Mouse (Mus musculus) spleen, adult 2 months (tissue): ENCODE results near the gene 1110051M20Rik. TPM values are rescaled to one million over a fixed set of nuclear protein-coding genes. Genes with fewer than 3 reads are reported as not detected.

Source experiments
- DNase-seq, 2 experiments: peaks; one replicate each; pipeline versions ENCODE4 v3.0.0 to v3.0.0-alpha.2; 2012 to 2021; ENCODE audit warnings: low spot score in 2 of 2, low read depth in 1 of 2
- H3K27ac ChIP-seq: fragments of 200-500 bp; 2 replicates; pipeline ENCODE4 v1.5.1; 2012; ENCODE audit warnings: low read length, inconsistent platforms; ENCODE audit not compliant: insufficient read depth
- H3K27me3 ChIP-seq: fragments of 200-500 bp; 2 replicates; pipeline ENCODE4 v1.6.1; 2012; ENCODE audit warnings: mild to moderate bottlenecking, moderate library complexity, low read length, inconsistent platforms; ENCODE audit not compliant: control insufficient read depth, insufficient read depth
- H3K36me3 ChIP-seq: fragments of 200-500 bp; 2 replicates; pipeline ENCODE4 v1.6.1; 2012; ENCODE audit warnings: mild to moderate bottlenecking, low read length, inconsistent platforms; ENCODE audit not compliant: control insufficient read depth, insufficient read depth
- H3K4me1 ChIP-seq: fragments of 200-500 bp; 2 replicates; pipeline ENCODE4 v1.6.1; 2011; ENCODE audit warnings: inconsistent platforms; ENCODE audit not compliant: control insufficient read depth, insufficient read depth, insufficient read length
- H3K4me3 ChIP-seq: fragments of 200-500 bp; 2 replicates; pipeline ENCODE4 v1.5.1; 2011; ENCODE audit warnings: mild to moderate bottlenecking, inconsistent platforms; ENCODE audit not compliant: insufficient read depth, insufficient read length; ENCODE audit errors: extremely low read depth
- CTCF ChIP-seq: fragments of 200-500 bp; IDR thresholded peaks from 2 replicates; pipeline ENCODE4 v1.5.1; 2011; ENCODE audit warnings: mild to moderate bottlenecking, inconsistent platforms; ENCODE audit not compliant: insufficient read depth, insufficient read length, insufficient replicate concordance; ENCODE audit errors: extremely low read depth
- POLR2A ChIP-seq: fragments of 200-500 bp; IDR thresholded peaks from 2 replicates; pipeline ENCODE4 v1.6.1; 2011; ENCODE audit warnings: low read depth, low read length, inconsistent platforms
- WGBS: fragments of 180-500 bp; shearing (Covaris S2); methylation state at CpG from one replicate; pipeline ENCODE4 v1.1.7; 2018; 5-methylcytosine and 5-hydroxymethylcytosine counted together
- polyA plus RNA-seq: library from polyadenylated mRNA; depleted of rRNA; stranded (reverse); fragments of >200 nt; gene quantifications from 2 replicates; pipeline ENCODE4 v1.2.3, GENCODE M21; 2012

The 1110051M20Rik gene
- polyA plus RNA-seq, 1 experiment, result 5.6 TPM

DNA sequence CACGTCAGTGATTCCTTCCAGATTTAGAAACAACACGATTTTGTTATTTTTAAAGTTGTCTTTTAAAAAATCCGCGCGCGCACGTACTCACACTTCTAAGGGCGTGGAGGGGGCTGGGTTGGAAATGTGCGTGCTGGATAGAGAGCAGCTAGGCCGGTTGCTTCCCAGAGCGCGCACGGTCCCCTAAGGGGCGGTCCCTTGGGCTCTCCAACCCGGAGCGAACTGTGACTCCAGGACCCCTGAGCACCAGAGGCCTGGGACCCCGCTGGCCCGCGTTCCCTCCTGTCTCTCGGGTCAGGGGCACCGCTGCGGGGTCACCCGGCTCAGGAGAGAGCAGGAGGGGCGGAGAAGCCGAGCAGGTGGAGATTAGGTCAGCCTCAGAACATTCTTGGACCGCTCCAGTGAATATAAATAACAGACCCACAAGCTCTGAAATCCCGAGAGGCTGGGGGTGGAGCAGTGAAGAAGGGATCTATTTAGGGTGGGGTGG is 188.8 kb downstream of the 1110051M20Rik start, which contains the start of gene Pacsin3:
Gene Pacsin3 (plus strand): TSS at position 294 of the 490 bp plus-strand sequence.
- DNase-seq, result no peak
- Histone ChIP-seq H3K36me3 (no peaks in the 10 kb centered on the region), H3K4me3 (peak within 1 kb of the TSS; percentile 61), H3K27ac (no peak within 1 kb of the TSS), H3K27me3 (peaks cover 22% of the 10 kb centered on the region), H3K4me1 (peaks cover 5% of the 10 kb centered on the region)
- TF ChIP-seq CTCF, result no peak
- TF ChIP-seq POLR2A, result no peak
- WGBS, result 6% methylated on average over 27 of the region's 27 CpGs

DNA sequence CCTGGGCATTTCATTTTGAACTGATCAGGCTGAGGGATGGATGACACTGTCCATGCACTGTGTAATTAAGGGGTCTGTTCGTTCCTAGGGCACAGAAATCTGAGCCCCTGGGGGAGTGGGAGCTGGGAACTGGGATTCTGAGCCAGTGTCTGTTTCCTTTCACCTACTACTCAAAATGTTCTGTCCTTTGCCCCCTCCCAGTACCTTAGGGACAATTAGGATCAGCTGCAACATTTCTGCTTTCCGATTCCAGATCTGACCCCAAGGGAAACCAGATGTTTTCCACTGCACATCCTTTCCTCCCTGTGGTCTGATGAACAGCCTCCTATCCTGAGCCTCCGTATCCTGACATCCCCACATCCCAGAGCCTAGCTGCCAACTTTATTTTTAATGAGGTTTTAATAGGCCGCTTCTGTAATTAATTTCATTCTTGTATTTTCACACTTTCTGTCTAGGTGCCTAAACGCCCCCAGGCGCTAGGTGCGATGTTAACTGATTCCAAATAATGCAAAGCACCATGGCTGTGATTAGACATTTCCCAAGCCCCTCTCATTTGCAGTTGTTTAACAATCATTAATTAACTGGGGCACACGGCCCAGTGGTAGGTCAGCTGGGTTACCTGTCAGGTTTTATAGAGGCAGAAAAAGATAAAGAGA is 189.7 kb downstream of the 1110051M20Rik start:
- H3K4me3 ChIP-seq, result no peak overlapping the region
- peaks cover 5% of the 10 kb centered on the region for H3K4me1 ChIP-seq
- no peak overlapping the region for H3K27ac ChIP-seq
- peaks cover 22% of the 10 kb centered on the region for H3K27me3 ChIP-seq
- no peaks in the 10 kb centered on the region for H3K36me3 ChIP-seq
- TF ChIP-seq POLR2A, result no peak
- TF ChIP-seq CTCF, result no peak
- 58% methylated on average over 8 of the region's 8 CpGs for WGBS
- no peak for DNase-seq

DNA sequence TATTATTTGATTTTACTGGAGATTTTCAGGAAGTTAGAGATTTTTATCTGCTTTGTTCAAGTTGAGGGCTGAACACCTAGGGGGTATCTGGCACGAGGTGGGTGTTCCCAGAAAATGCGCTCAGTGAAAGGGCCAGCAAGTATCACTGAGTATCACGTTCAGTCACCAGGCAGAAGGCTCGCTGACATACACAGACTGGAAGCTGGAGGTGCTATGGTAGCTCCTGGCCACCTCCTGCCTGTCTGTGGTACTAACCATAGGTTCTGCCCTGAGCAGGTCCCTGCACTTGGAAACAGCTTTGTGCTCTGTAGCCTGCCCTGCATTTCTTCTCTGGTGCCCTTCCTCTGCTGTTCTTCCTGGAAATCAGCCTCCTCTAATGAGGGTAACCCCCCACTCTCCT is 192.0 kb downstream of the 1110051M20Rik start:
- H3K4me3 ChIP-seq, result no peak overlapping the region
- TF ChIP-seq POLR2A, result no peak
- no peak for TF ChIP-seq CTCF
- H3K36me3 ChIP-seq, result no peaks in the 10 kb centered on the region
- no peak for DNase-seq
- WGBS, result 61% methylated on average over 4 of the region's 4 CpGs
- no peak overlapping the region for H3K27ac ChIP-seq
- peaks cover 15% of the 10 kb centered on the region for H3K27me3 ChIP-seq
- H3K4me1 ChIP-seq, result peaks cover 5% of the 10 kb centered on the region

DNA sequence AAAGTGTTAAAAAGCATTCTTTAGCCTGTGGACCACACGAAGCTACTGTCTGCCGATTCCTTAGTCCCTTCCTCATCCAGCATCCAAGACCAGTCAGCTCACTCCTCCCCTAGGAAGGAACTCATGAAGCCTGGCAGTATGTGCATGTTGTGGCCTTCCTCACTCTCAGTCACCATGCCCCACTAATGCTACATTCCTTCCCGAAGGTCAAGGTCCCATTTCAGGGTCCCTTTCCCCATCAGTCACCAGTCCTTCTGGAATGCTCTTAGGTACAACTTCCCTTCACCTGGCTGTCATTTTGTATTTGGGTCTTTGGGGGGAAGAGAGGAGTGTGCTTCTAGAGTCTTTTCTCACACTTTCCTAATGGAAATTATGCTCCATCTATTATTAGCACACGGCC is 192.5 kb downstream of the 1110051M20Rik start:
- Histone ChIP-seq H3K27me3 (peaks cover 12% of the 10 kb centered on the region), H3K4me3 (no peak overlapping the region), H3K27ac (no peak overlapping the region), H3K4me1 (peaks cover 3% of the 10 kb centered on the region), H3K36me3 (no peaks in the 10 kb centered on the region)
- DNase-seq, result no peak
- no peak for TF ChIP-seq POLR2A
- TF ChIP-seq CTCF, result no peak
- 76% methylated on average over 4 of the region's 4 CpGs for WGBS

DNA sequence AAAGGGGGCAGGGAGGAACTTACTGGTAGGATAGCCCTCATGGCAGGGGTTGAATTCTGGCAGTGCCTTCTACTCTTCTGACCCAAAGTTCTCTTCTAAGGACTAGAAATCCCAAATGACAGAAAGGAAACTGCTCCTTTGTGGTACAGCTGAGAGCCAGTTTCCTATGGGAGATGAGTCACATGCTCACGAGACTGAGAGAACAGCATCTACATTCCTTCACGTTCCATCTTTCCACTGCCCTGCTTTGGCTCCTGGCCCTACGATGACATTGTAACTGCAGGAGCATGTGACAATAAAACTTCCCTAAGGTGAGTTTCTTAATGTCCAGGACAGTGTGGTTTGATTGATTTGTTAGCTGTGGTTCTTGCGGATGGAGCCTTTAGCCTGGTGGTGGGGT is 196.1 kb downstream of the 1110051M20Rik start:
- DNase-seq, result no peak
- TF ChIP-seq CTCF, result no peak
- no peak for TF ChIP-seq POLR2A
- 91% methylated on average over 4 of the region's 4 CpGs for WGBS

DNA sequence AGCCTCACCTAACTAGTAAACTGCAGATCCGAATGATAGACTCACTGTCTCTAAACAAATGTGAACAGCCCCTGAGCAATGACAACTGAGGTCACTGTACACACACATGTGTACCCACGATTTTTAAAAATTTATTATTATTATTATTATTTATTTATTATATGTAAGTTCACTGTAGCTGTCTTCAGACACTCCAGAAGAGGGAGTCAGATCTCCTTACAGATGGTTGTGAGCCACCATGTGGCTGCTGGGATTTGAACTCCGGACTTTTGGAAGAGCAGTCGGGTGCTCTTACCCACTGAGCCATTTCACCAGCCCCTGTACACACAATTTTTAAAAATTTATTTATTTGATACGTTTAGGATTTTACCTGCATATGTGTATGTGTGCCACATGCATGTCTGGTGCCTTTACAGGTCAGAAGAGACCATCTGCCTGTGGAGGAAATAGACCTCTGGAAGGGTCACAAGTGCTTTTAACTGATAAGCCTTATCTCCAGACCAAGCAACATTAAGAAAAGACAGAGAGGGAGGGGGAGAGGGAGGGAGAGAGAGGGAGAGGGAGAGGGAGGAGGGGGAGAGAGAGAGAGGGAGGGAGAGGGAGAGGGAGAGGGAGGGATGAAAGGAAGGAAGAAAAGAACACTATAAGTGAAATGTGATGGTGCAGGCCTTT is 199.8 kb downstream of the 1110051M20Rik start:
- no peaks in the 10 kb centered on the region for H3K27me3 ChIP-seq
- no peaks in the 10 kb centered on the region for H3K4me1 ChIP-seq
- WGBS, result 78% methylated on average over 5 of the region's 5 CpGs
- TF ChIP-seq CTCF, result no peak
- TF ChIP-seq POLR2A, result no peak
- no peak overlapping the region for H3K27ac ChIP-seq
- H3K4me3 ChIP-seq, result no peak overlapping the region
- DNase-seq, result no peak
- no peaks in the 10 kb centered on the region for H3K36me3 ChIP-seq

More for the DNA sequence above, 196.1 kb downstream of the 1110051M20Rik start:
- H3K4me1 ChIP-seq, result no peaks in the 10 kb centered on the region
- H3K27me3 ChIP-seq, result no peaks in the 10 kb centered on the region
- no peak overlapping the region for H3K27ac ChIP-seq
- no peak overlapping the region for H3K4me3 ChIP-seq
- no peaks in the 10 kb centered on the region for H3K36me3 ChIP-seq

DNA sequence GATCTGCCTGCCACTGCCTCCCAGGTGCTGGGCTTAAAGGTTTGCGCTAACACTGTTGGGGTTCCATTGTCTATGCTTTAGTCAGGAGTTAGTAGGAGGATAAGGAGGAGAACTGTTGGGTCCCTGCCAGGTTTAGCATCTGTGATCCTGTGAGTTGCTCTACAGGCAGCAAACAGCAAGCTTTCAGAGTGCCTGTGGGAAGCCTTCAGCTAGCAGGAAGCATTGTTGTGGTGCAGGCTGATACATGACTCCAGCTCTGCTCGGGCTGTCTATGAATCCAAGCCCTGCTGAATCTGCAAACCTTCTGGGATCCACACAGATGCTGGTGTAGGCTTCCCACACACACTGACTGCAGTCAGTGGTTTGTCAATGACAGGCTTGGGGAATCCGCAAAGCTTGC is 201.1 kb downstream of the 1110051M20Rik start:
- Histone ChIP-seq H3K4me1 (no peaks in the 10 kb centered on the region), H3K27me3 (no peaks in the 10 kb centered on the region), H3K4me3 (no peak overlapping the region), H3K36me3 (no peaks in the 10 kb centered on the region), H3K27ac (no peak overlapping the region)
- DNase-seq, result no peak
- WGBS, result 81% methylated on average over 3 of the region's 3 CpGs
- TF ChIP-seq CTCF (no peak), POLR2A (no peak)
